Mouse (Mus musculus): ENCODE data around the gene Lnx2. TPM values are rescaled to one million over a fixed set of nuclear protein-coding genes. Genes with fewer than 3 reads are reported as not detected.

The Lnx2 gene
- 16.0 and 17.9 TPM in 2 replicates for polyA plus RNA-seq (2015; fragmentation: Nextera tagmentation; extraction: Ambion mirVana)

DNA sequence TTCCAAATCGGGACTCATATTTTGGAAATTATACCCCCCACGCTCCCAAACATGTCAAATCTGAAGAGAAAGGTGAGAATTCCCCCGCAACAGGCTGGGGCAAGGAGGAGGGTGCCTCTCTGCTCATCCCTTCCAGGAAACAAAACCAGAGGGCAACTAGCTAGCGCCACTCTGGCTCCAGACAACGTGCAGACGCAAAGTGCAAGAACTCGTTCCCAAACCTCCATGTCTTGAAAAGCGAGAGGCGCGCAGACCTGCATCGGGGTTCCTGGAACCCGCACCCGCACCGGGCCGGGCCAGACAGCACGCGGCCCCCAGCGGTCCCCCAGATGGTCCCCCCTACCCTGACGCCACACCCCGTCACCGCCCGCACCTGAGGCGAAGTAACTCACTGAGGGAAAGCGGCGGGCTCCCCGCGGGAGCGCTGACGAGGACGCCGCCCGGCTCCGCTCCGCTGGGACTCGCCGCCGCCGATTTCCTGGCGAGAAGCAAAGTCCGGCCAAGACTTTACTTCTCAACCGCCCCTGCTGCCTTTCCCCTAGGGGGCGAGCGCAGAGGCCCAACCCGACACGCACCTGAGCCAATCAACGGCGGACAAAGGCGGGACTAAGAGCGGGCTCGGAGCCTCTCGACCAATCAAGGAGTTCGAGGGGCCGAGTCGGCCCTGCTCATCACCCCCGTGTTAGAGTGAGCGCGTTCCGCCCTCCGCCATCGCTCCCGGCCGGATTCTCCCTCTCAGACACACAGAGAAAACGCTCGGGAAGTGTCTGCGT, at the start of gene Lnx2:
Gene Lnx2 (minus strand): TSS at position 561 of the 773 bp plus-strand sequence.
- WGBS: under 1% methylated on average over 65 of the region's 65 CpGs
- H3K27ac ChIP-seq (ENCODE audit: low read length): peak within 1 kb of the TSS; percentile 96
- peaks cover 35% of the 10 kb centered on the region for H3K4me1 ChIP-seq (ENCODE audit: insufficient read depth, low read length)
- H3K36me3 ChIP-seq (ENCODE audit: insufficient read depth, low read length): no peaks in the 10 kb centered on the region
- H3K4me2 ChIP-seq (replicated peaks; ENCODE audit: low read depth, low read length): peak within 1 kb of the TSS; percentile 96
- ATAC-seq (ENCODE audit: low FRiP score, low TSS enrichment): peak; percentile 98
- peak within 1 kb of the TSS; percentile 92 for H3K4me3 ChIP-seq (ENCODE audit: low read length)
- no peaks in the 10 kb centered on the region for H3K9me3 ChIP-seq (ENCODE audit: low read length)
- no peaks in the 10 kb centered on the region for H3K27me3 ChIP-seq (ENCODE audit: insufficient read depth, low read length)
- H3K9ac ChIP-seq (replicated peaks; ENCODE audit: low read length): peak within 1 kb of the TSS; percentile 91

- Histone ChIP-seq H3K9ac (replicated peaks; ENCODE audit: low read length) (no peak overlapping the region), H3K4me2 (replicated peaks; ENCODE audit: low read depth, low read length) (no peak overlapping the region), H3K36me3 (ENCODE audit: insufficient read depth, low read length) (no peaks in the 10 kb centered on the region), H3K4me3 (ENCODE audit: low read length) (no peak overlapping the region), H3K27ac (ENCODE audit: low read length) (no peak overlapping the region), H3K27me3 (ENCODE audit: insufficient read depth, low read length) (no peaks in the 10 kb centered on the region; the same call in 1 of the 2 replicates), H3K9me3 (ENCODE audit: low read length) (peaks cover 15% of the 10 kb centered on the region), H3K4me1 (ENCODE audit: insufficient read depth, low read length) (peaks cover 2% of the 10 kb centered on the region; the same call in 1 of the 2 replicates)
- ATAC-seq (ENCODE audit: low FRiP score, low TSS enrichment): no peak
- 86% methylated on average over 13 of the region's 13 CpGs for WGBS
These were observed 49.3 kb upstream of the Lnx2 start for GRCm38 (mm10) chr5:147125542-147126185.

DNA sequence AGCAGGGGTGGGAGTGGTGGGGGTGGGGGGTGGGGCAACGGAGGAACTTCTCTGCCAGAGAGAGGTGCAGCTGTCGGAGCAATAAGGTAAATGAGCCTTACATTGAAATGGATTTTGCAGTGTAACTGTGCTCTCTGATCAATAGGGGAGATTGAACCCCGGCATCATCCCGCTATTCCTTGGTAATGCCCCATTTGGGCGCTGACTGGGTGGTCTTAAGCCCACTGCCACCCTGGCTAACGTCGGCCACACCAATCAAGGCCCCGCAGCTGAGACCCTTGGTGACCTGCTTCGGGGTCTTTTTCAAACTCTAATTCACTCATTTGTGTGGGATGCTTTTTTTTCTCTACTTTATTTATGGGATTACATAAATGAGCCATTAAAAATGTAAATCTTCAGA, 48.4 kb upstream of the Lnx2 start:
- Histone ChIP-seq H3K27me3 (ENCODE audit: insufficient read depth, low read length) (no peaks in the 10 kb centered on the region; the same call in 1 of the 2 replicates), H3K9me3 (ENCODE audit: low read length) (peaks cover 15% of the 10 kb centered on the region), H3K9ac (replicated peaks; ENCODE audit: low read length) (no peak overlapping the region), H3K36me3 (ENCODE audit: insufficient read depth, low read length) (no peaks in the 10 kb centered on the region), H3K27ac (ENCODE audit: low read length) (no peak overlapping the region), H3K4me2 (replicated peaks; ENCODE audit: low read depth, low read length) (no peak overlapping the region), H3K4me1 (ENCODE audit: insufficient read depth, low read length) (no peaks in the 10 kb centered on the region), H3K4me3 (ENCODE audit: low read length) (no peak overlapping the region)
- WGBS: 48% methylated on average over 9 of the region's 9 CpGs
- no peak for ATAC-seq (ENCODE audit: low FRiP score, low TSS enrichment)

- Histone ChIP-seq H3K4me1 (ENCODE audit: insufficient read depth, low read length) (no peaks in the 10 kb centered on the region), H3K36me3 (ENCODE audit: insufficient read depth, low read length) (no peaks in the 10 kb centered on the region), H3K27ac (ENCODE audit: low read length) (no peak overlapping the region), H3K9me3 (ENCODE audit: low read length) (peaks cover 11% of the 10 kb centered on the region), H3K27me3 (ENCODE audit: insufficient read depth, low read length) (no peaks in the 10 kb centered on the region; the same call in 1 of the 2 replicates), H3K4me3 (ENCODE audit: low read length) (no peak overlapping the region), H3K4me2 (replicated peaks; ENCODE audit: low read depth, low read length) (no peak overlapping the region), H3K9ac (replicated peaks; ENCODE audit: low read length) (no peak overlapping the region)
- no peak for ATAC-seq (ENCODE audit: low FRiP score, low TSS enrichment)
- WGBS: 93% methylated on average over 4 of the region's 4 CpGs
These were observed 44.8 kb upstream of the Lnx2 start for GRCm38 (mm10) chr5:147121146-147121545.

DNA sequence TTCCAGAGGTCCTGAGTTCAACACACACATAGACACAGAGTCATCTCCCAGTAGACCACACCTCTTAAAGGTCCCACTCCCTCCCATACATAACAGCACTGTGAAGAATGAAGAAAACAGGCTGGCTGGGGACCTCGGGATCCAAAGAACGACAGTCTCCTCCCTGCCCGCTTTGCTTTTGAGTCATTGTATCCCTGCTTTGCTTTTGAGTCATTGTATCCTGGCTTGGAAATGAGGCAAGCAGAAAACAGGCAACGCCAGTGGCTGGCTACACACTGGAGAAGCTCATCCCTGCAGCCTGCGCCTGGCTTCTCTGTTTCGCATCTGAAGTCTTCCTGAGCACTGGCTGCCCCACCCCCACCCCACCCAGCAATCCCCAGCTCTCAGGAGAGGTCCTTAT, 40.6 kb upstream of the Lnx2 start:
- WGBS: 42% methylated on average over 6 of the region's 6 CpGs
- peaks cover 10% of the 10 kb centered on the region for H3K9me3 ChIP-seq (ENCODE audit: low read length)
- H3K4me2 ChIP-seq (replicated peaks; ENCODE audit: low read depth, low read length): no peak overlapping the region
- no peak overlapping the region for H3K4me3 ChIP-seq (ENCODE audit: low read length)
- peaks cover 11% of the 10 kb centered on the region for H3K36me3 ChIP-seq (ENCODE audit: insufficient read depth, low read length)
- no peak overlapping the region for H3K27ac ChIP-seq (ENCODE audit: low read length)
- ATAC-seq (ENCODE audit: low FRiP score, low TSS enrichment): no peak
- H3K9ac ChIP-seq (replicated peaks; ENCODE audit: low read length): no peak overlapping the region
- H3K27me3 ChIP-seq (ENCODE audit: insufficient read depth, low read length): no peaks in the 10 kb centered on the region
- H3K4me1 ChIP-seq (ENCODE audit: insufficient read depth, low read length): no peaks in the 10 kb centered on the region

- no peaks in the 10 kb centered on the region for H3K27me3 ChIP-seq (ENCODE audit: insufficient read depth, low read length)
- no peaks in the 10 kb centered on the region for H3K4me1 ChIP-seq (ENCODE audit: insufficient read depth, low read length)
- no peak overlapping the region for H3K27ac ChIP-seq (ENCODE audit: low read length)
- no peak for ATAC-seq (ENCODE audit: low FRiP score, low TSS enrichment)
- H3K4me2 ChIP-seq (replicated peaks; ENCODE audit: low read depth, low read length): no peak overlapping the region
- H3K9ac ChIP-seq (replicated peaks; ENCODE audit: low read length): no peak overlapping the region
- no peak overlapping the region for H3K4me3 ChIP-seq (ENCODE audit: low read length)
- H3K9me3 ChIP-seq (ENCODE audit: low read length): peaks cover 4% of the 10 kb centered on the region; the same call in 1 of the 2 replicates
- WGBS: 97% methylated on average over 4 of the region's 4 CpGs
- peaks cover 20% of the 10 kb centered on the region for H3K36me3 ChIP-seq (ENCODE audit: insufficient read depth, low read length)
These were observed 39.2 kb upstream of the Lnx2 start for GRCm38 (mm10) chr5:147115631-147116030.

DNA sequence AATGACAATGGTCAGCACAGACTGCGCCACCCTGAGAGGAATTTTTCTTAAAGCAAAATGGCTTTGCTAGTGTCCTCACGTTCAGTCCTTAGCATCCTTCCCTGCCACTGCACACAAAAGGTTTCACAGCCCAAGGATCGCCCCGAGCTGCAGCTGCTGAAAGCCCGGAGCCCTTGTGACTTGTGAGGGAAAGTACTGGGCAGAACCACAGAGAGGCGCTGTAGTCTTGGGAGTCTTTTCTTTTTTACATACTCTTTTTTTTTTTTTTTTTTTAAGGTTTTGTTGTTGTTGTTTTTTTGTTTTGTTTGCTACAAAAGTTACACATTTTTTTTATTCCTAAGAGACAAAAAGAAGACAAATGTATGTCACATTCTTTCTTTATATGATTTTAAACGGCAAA, 38.4 kb upstream of the Lnx2 start:
- no peak for ATAC-seq (ENCODE audit: low FRiP score, low TSS enrichment)
- Histone ChIP-seq H3K36me3 (ENCODE audit: insufficient read depth, low read length) (peaks cover 20% of the 10 kb centered on the region), H3K4me1 (ENCODE audit: insufficient read depth, low read length) (no peaks in the 10 kb centered on the region), H3K4me2 (replicated peaks; ENCODE audit: low read depth, low read length) (no peak overlapping the region), H3K9me3 (ENCODE audit: low read length) (peaks cover 4% of the 10 kb centered on the region; the same call in 1 of the 2 replicates), H3K4me3 (ENCODE audit: low read length) (no peak overlapping the region), H3K9ac (replicated peaks; ENCODE audit: low read length) (no peak overlapping the region), H3K27ac (ENCODE audit: low read length) (no peak overlapping the region), H3K27me3 (ENCODE audit: insufficient read depth, low read length) (no peaks in the 10 kb centered on the region)
- WGBS: 78% methylated on average over 7 of the region's 7 CpGs

- H3K4me1 ChIP-seq (ENCODE audit: insufficient read depth, low read length): peaks cover 19% of the 10 kb centered on the region
- WGBS: 43% methylated on average over 13 of the region's 13 CpGs
- H3K9me3 ChIP-seq (ENCODE audit: low read length): no peaks in the 10 kb centered on the region
- H3K27me3 ChIP-seq (ENCODE audit: insufficient read depth, low read length): no peaks in the 10 kb centered on the region
- H3K9ac ChIP-seq (replicated peaks; ENCODE audit: low read length): no peak overlapping the region
- peak overlapping the region; percentile 79 for H3K27ac ChIP-seq (ENCODE audit: low read length)
- H3K4me2 ChIP-seq (replicated peaks; ENCODE audit: low read depth, low read length): peak overlapping the region; percentile 21; the same call in 1 of the 2 replicates
- H3K36me3 ChIP-seq (ENCODE audit: insufficient read depth, low read length): peaks cover 54% of the 10 kb centered on the region
- H3K4me3 ChIP-seq (ENCODE audit: low read length): no peak overlapping the region
- peak; percentile 88 for ATAC-seq (ENCODE audit: low FRiP score, low TSS enrichment)
These were observed 32.6 kb upstream of the Lnx2 start for GRCm38 (mm10) chr5:147108861-147109591.

GRCm38 (mm10) chr5:147107276-147107675, 30.9 kb upstream of the Lnx2 start:
- Histone ChIP-seq H3K27me3 (ENCODE audit: insufficient read depth, low read length) (no peaks in the 10 kb centered on the region), H3K4me2 (replicated peaks; ENCODE audit: low read depth, low read length) (no peak overlapping the region), H3K9me3 (ENCODE audit: low read length) (no peaks in the 10 kb centered on the region), H3K27ac (ENCODE audit: low read length) (no peak overlapping the region), H3K4me3 (ENCODE audit: low read length) (no peak overlapping the region), H3K36me3 (ENCODE audit: insufficient read depth, low read length) (peaks cover 52% of the 10 kb centered on the region), H3K9ac (replicated peaks; ENCODE audit: low read length) (no peak overlapping the region), H3K4me1 (ENCODE audit: insufficient read depth, low read length) (peaks cover 26% of the 10 kb centered on the region)
- 92% methylated on average over 3 of the region's 3 CpGs for WGBS
- no peak for ATAC-seq (ENCODE audit: low FRiP score, low TSS enrichment)
